Comparison of ENCODE assay signal across 18 mouse cellular contexts in genomic region chr13:108921146-108921545, GRCm38 (mm10).
"Had no signal": no experiment of that assay in that cellular context is flagged by ENCODE, and none has a peak within 500 bp of the region (broad histone marks: within the 10 kb centered on the region; RNA-seq: fewer than 3 reads in every experiment).

No protein-coding gene starts in this region.

- ATAC-seq: intestine, embryonic 15.5 days; liver, postnatal 0 days; lung, postnatal 0 days; midbrain, embryonic 13.5 days; midbrain, embryonic 16.5 days had no signal

- H3K9ac ChIP-seq: intestine, embryonic 15.5 days; limb, embryonic 12.5 days; limb, embryonic 15.5 days; liver, embryonic 14.5 days; liver, postnatal 0 days; lung, embryonic 14.5 days; midbrain, embryonic 13.5 days; neural tube, embryonic 13.5 days had no signal

- H3K27me3 ChIP-seq: intestine, embryonic 15.5 days; limb, embryonic 12.5 days; limb, embryonic 15.5 days; midbrain, embryonic 13.5 days; neural tube, embryonic 13.5 days had no signal

- H3K9me3 ChIP-seq: intestine, embryonic 15.5 days; limb, embryonic 12.5 days; limb, embryonic 15.5 days; megakaryocyte, embryonic 14.5 days; midbrain, embryonic 10.5 days; midbrain, embryonic 13.5 days; neural tube, embryonic 13.5 days had no signal

- DNase-seq: left cerebral cortex, postnatal 4 days; liver, postnatal 0 days; lung, embryonic 14.5 days; retina, postnatal 1 day; thymus, adult 18-20 months; thymus, postnatal 4 days had no signal

- H3K27ac ChIP-seq: intestine, embryonic 15.5 days; limb, embryonic 12.5 days; limb, embryonic 15.5 days; liver, embryonic 14.5 days; midbrain, embryonic 10.5 days; midbrain, embryonic 13.5 days; neural tube, embryonic 13.5 days had no signal

- H3K36me3 ChIP-seq: intestine, embryonic 15.5 days; limb, embryonic 12.5 days; limb, embryonic 15.5 days; midbrain, embryonic 10.5 days; midbrain, embryonic 13.5 days; neural tube, embryonic 13.5 days had no signal

- H3K4me1 ChIP-seq: intestine, embryonic 15.5 days; limb, embryonic 12.5 days; limb, embryonic 15.5 days; midbrain, embryonic 10.5 days; midbrain, embryonic 13.5 days; neural tube, embryonic 13.5 days had no signal

- H3K4me2 ChIP-seq: intestine, embryonic 15.5 days; limb, embryonic 12.5 days; limb, embryonic 15.5 days; liver, embryonic 11.5 days; lung, embryonic 14.5 days; midbrain, embryonic 13.5 days; neural tube, embryonic 13.5 days had no signal

- H3K4me3 ChIP-seq: intestine, embryonic 15.5 days; limb, embryonic 12.5 days; limb, embryonic 15.5 days; megakaryocyte, embryonic 14.5 days; midbrain, embryonic 10.5 days; midbrain, embryonic 13.5 days; myocyte; neural tube, embryonic 13.5 days had no signal
